Mouse (Mus musculus) small intestine, adult 2 months (tissue): ENCODE data around the gene Rps19bp1.

Experiments
- CTCF ChIP-seq: fragments of 200-500 bp; IDR thresholded peaks from 2 replicates; pipeline ENCODE4 v1.5.1; 2012; ENCODE audit warnings: low read depth, mild to moderate bottlenecking, control low read depth, inconsistent platforms, low read length, moderate library complexity, mixed read lengths; ENCODE audit not compliant: insufficient replicate concordance, insufficient read length; ENCODE audit errors: extremely low read depth
- POLR2A ChIP-seq: fragments of 200-500 bp; IDR thresholded peaks from 2 replicates; pipeline ENCODE4 v1.6.1; 2012; ENCODE audit warnings: low read depth, mild to moderate bottlenecking, control low read depth, inconsistent platforms, low read length, moderate library complexity

GRCm38 (mm10) chr15:80228071-80228800 is 35.9 kb downstream of the Rps19bp1 start:
- TF ChIP-seq CTCF, result no peak
- TF ChIP-seq POLR2A, result no peak
